Mouse (Mus musculus) heart, embryonic 11.5 days (tissue): Measurements from ENCODE around the gene Vti1a. TPM values are rescaled to one million over a fixed set of nuclear protein-coding genes. Genes with fewer than 3 reads are reported as not detected.

ENCODE experiments used
- ATAC-seq: fragments of 200-750 bp; cut with Nextera tagmentation; replicated peaks from 2 replicates; pipeline ENCODE4 v1.8.0; 2017; ENCODE audit warnings: moderate library complexity; ENCODE audit not compliant: insufficient number of reproducible peaks, low FRiP score, low TSS enrichment
- H3K27ac ChIP-seq: fragments of 300-500 bp; sonication (generic); 2 replicates; pipeline ENCODE4 v1.5.1; 2014; ENCODE audit warnings: mild to moderate bottlenecking, low read depth, low read length
- H3K27me3 ChIP-seq: fragments of 300-500 bp; sonication (generic); 2 replicates; pipeline ENCODE4 v1.6.1; 2014; ENCODE audit warnings: mild to moderate bottlenecking, low read length, mixed read lengths; ENCODE audit not compliant: control insufficient read depth, insufficient read depth
- H3K36me3 ChIP-seq: fragments of 300-500 bp; sonication (generic); 2 replicates; pipeline ENCODE4 v1.6.1; 2014; ENCODE audit warnings: mild to moderate bottlenecking, low read length, moderate library complexity, mixed read lengths; ENCODE audit not compliant: control insufficient read depth, insufficient read depth
- H3K4me1 ChIP-seq: fragments of 300-500 bp; sonication (generic); 2 replicates; pipeline ENCODE4 v1.6.1; 2014; ENCODE audit warnings: low read length; ENCODE audit not compliant: control insufficient read depth, insufficient read depth
- H3K4me2 ChIP-seq: fragments of 300-500 bp; sonication (generic); 2 replicates; pipeline ENCODE4 v1.6.1; 2014; ENCODE audit warnings: mild to moderate bottlenecking, moderate library complexity
- H3K4me3 ChIP-seq: fragments of 300-500 bp; sonication (generic); 2 replicates; pipeline ENCODE4 v1.5.1; 2014; ENCODE audit warnings: low read depth, low read length
- H3K9ac ChIP-seq: fragments of 300-500 bp; sonication (generic); 2 replicates; pipeline ENCODE4 v1.6.1; 2014; ENCODE audit warnings: mild to moderate bottlenecking, low read depth, low read length, moderate library complexity
- H3K9me3 ChIP-seq: fragments of 300-500 bp; sonication (generic); replicated peaks from 2 replicates; pipeline ENCODE4 v1.6.1; 2016; ENCODE audit warnings: low read length; ENCODE audit not compliant: control insufficient read depth
- WGBS: fragments of 180-500 bp; shearing (Covaris S2); extraction: QIAGEN DNeasy Blood & Tissue Kit; methylation state at CpG from one replicate; pipeline ENCODE4 v1.1.7; 2014; ENCODE audit not compliant: insufficient replicate concordance; 5-methylcytosine and 5-hydroxymethylcytosine counted together
- polyA plus RNA-seq: library from polyadenylated mRNA; unstranded; fragments of >200 nt; fragmentation: Nextera tagmentation; extraction: Ambion mirVana; gene quantifications from 2 replicates; pipeline ENCODE4 v1.2.1, GENCODE M21; 2014

Gene Vti1a
- polyA plus RNA-seq, 1 experiment from 2014 or later: 19.0 TPM

GRCm38 (mm10) chr19:55408486-55408885 is 92.4 kb downstream of the Vti1a start:
- Histone ChIP-seq H3K9ac (no peak overlapping the region), H3K27ac (no peak overlapping the region), H3K4me1 (no peaks in the 10 kb centered on the region), H3K27me3 (no peaks in the 10 kb centered on the region), H3K36me3 (no peaks in the 10 kb centered on the region), H3K4me3 (no peak overlapping the region), H3K9me3 (no peaks in the 10 kb centered on the region), H3K4me2 (no peak overlapping the region)
- WGBS: 51% methylated on average over 6 of the region's 6 CpGs
- ATAC-seq: no peak

- Histone ChIP-seq H3K9me3 (no peaks in the 10 kb centered on the region), H3K36me3 (no peaks in the 10 kb centered on the region), H3K4me2 (no peak overlapping the region), H3K4me1 (no peaks in the 10 kb centered on the region), H3K4me3 (no peak overlapping the region), H3K27me3 (no peaks in the 10 kb centered on the region), H3K9ac (no peak overlapping the region), H3K27ac (no peak overlapping the region)
- 90% methylated on average over 11 of the region's 11 CpGs for WGBS
- ATAC-seq: no peak
Measured at GRCm38 (mm10) chr19:55411415-55411814, 95.3 kb downstream of the Vti1a start.

- H3K27me3 ChIP-seq: no peaks in the 10 kb centered on the region
- ATAC-seq: no peak
- no peak overlapping the region for H3K4me2 ChIP-seq
- H3K4me3 ChIP-seq: no peak overlapping the region
- H3K27ac ChIP-seq: no peak overlapping the region
- no peaks in the 10 kb centered on the region for H3K4me1 ChIP-seq
- no peak overlapping the region for H3K9ac ChIP-seq
- WGBS: 61% methylated on average over 2 of the region's 2 CpGs
- no peaks in the 10 kb centered on the region for H3K9me3 ChIP-seq
- H3K36me3 ChIP-seq: no peaks in the 10 kb centered on the region
Measured at GRCm38 (mm10) chr19:55411894-55412293, 95.8 kb downstream of the Vti1a start.

- no peak overlapping the region for H3K9ac ChIP-seq
- WGBS: 45% methylated on average over 8 of the region's 8 CpGs
- no peaks in the 10 kb centered on the region for H3K27me3 ChIP-seq
- H3K27ac ChIP-seq: no peak overlapping the region
- H3K36me3 ChIP-seq: no peaks in the 10 kb centered on the region
- no peak overlapping the region for H3K4me3 ChIP-seq
- H3K4me2 ChIP-seq: no peak overlapping the region
- no peaks in the 10 kb centered on the region for H3K4me1 ChIP-seq
- no peaks in the 10 kb centered on the region for H3K9me3 ChIP-seq
- no peak for ATAC-seq
Measured at GRCm38 (mm10) chr19:55414050-55414449, 98.0 kb downstream of the Vti1a start.

GRCm38 (mm10) chr19:55418756-55419155 is 102.7 kb downstream of the Vti1a start:
- no peaks in the 10 kb centered on the region for H3K9me3 ChIP-seq
- H3K27ac ChIP-seq: no peak overlapping the region
- H3K9ac ChIP-seq: no peak overlapping the region
- H3K4me3 ChIP-seq: no peak overlapping the region
- no peaks in the 10 kb centered on the region for H3K4me1 ChIP-seq
- 38% methylated on average over 3 of the region's 3 CpGs for WGBS
- no peaks in the 10 kb centered on the region for H3K36me3 ChIP-seq
- H3K4me2 ChIP-seq: no peak overlapping the region
- ATAC-seq: no peak
- H3K27me3 ChIP-seq: no peaks in the 10 kb centered on the region

- Histone ChIP-seq H3K36me3 (no peaks in the 10 kb centered on the region), H3K4me1 (no peaks in the 10 kb centered on the region), H3K4me2 (no peak overlapping the region), H3K27me3 (no peaks in the 10 kb centered on the region), H3K9me3 (no peaks in the 10 kb centered on the region), H3K4me3 (no peak overlapping the region), H3K9ac (no peak overlapping the region), H3K27ac (no peak overlapping the region)
- WGBS: 81% methylated on average over 3 of the region's 3 CpGs
- ATAC-seq: no peak
Measured at GRCm38 (mm10) chr19:55419961-55420360, 103.9 kb downstream of the Vti1a start.

- WGBS: 80% methylated on average over 5 of the region's 5 CpGs
- no peak overlapping the region for H3K4me2 ChIP-seq
- H3K27me3 ChIP-seq: no peaks in the 10 kb centered on the region
- H3K9me3 ChIP-seq: no peaks in the 10 kb centered on the region
- H3K27ac ChIP-seq: no peak overlapping the region
- no peak for ATAC-seq
- no peak overlapping the region for H3K4me3 ChIP-seq
- no peak overlapping the region for H3K9ac ChIP-seq
- H3K4me1 ChIP-seq: no peaks in the 10 kb centered on the region
- no peaks in the 10 kb centered on the region for H3K36me3 ChIP-seq
Measured at GRCm38 (mm10) chr19:55421816-55422215, 105.7 kb downstream of the Vti1a start.

- no peaks in the 10 kb centered on the region for H3K36me3 ChIP-seq
- 85% methylated on average over 18 of the region's 18 CpGs for WGBS
- H3K4me1 ChIP-seq: no peaks in the 10 kb centered on the region
- H3K27ac ChIP-seq: no peak overlapping the region
- H3K9me3 ChIP-seq: no peaks in the 10 kb centered on the region
- H3K9ac ChIP-seq: no peak overlapping the region
- H3K4me2 ChIP-seq: no peak overlapping the region
- no peak for ATAC-seq
- H3K27me3 ChIP-seq: no peaks in the 10 kb centered on the region
- no peak overlapping the region for H3K4me3 ChIP-seq
Measured at GRCm38 (mm10) chr19:55422311-55423064, 106.4 kb downstream of the Vti1a start.

- no peaks in the 10 kb centered on the region for H3K4me1 ChIP-seq
- ATAC-seq: no peak
- no peaks in the 10 kb centered on the region for H3K27me3 ChIP-seq
- no peak overlapping the region for H3K9ac ChIP-seq
- no peak overlapping the region for H3K4me3 ChIP-seq
- H3K36me3 ChIP-seq: no peaks in the 10 kb centered on the region
- H3K9me3 ChIP-seq: no peaks in the 10 kb centered on the region
- H3K4me2 ChIP-seq: no peak overlapping the region
- no peak overlapping the region for H3K27ac ChIP-seq
- WGBS: 87% methylated on average over 11 of the region's 11 CpGs
Measured at GRCm38 (mm10) chr19:55423065-55423716, 107.1 kb downstream of the Vti1a start.
